Mouse (Mus musculus) forebrain, embryonic 11.5 days (tissue): ENCODE measurements around the gene Gm27021. TPM values are rescaled to one million over a fixed set of nuclear protein-coding genes. Genes with fewer than 3 reads are reported as not detected.

Source experiments
- ATAC-seq: fragments of 200-750 bp; cut with Nextera tagmentation; replicated peaks from 2 replicates; pipeline ENCODE4 v1.8.0; 2017; ENCODE audit warnings: moderate TSS enrichment; ENCODE audit not compliant: low FRiP score
- DNase-seq: peaks from one replicate; pipeline ENCODE4 v3.0.0-alpha.2; 2017; ENCODE audit warnings: low spot score
- H3K27ac ChIP-seq: fragments of 300-500 bp; sonication (generic); 2 replicates; pipeline ENCODE4 v1.5.1; 2014; ENCODE audit warnings: low read depth, low read length
- H3K27me3 ChIP-seq: fragments of 300-500 bp; sonication (generic); 2 replicates; pipeline ENCODE4 v1.6.1; 2014; ENCODE audit warnings: mild to moderate bottlenecking, low read length, mixed read lengths; ENCODE audit not compliant: control insufficient read depth, insufficient read depth
- H3K36me3 ChIP-seq: fragments of 300-500 bp; sonication (generic); 2 replicates; pipeline ENCODE4 v1.6.1; 2014; ENCODE audit warnings: mild to moderate bottlenecking, low read length, moderate library complexity, mixed read lengths; ENCODE audit not compliant: control insufficient read depth, insufficient read depth
- H3K4me1 ChIP-seq: fragments of 300-500 bp; sonication (generic); replicated peaks from 2 replicates; pipeline ENCODE4 v1.6.1; 2014; ENCODE audit warnings: low read length, mixed read lengths; ENCODE audit not compliant: control insufficient read depth, insufficient read depth
- H3K4me2 ChIP-seq: fragments of 300-500 bp; sonication (generic); 2 replicates; pipeline ENCODE4 v1.6.1; 2014; ENCODE audit warnings: low read depth, mild to moderate bottlenecking, low read length, moderate library complexity, mixed read lengths; ENCODE audit not compliant: severe bottlenecking
- H3K4me3 ChIP-seq: fragments of 300-500 bp; sonication (generic); 2 replicates; pipeline ENCODE4 v1.5.1; 2014; ENCODE audit warnings: low read depth, low read length
- H3K9ac ChIP-seq: fragments of 300-500 bp; sonication (generic); 2 replicates; pipeline ENCODE4 v1.6.1; 2014; ENCODE audit warnings: low read length
- H3K9me3 ChIP-seq: fragments of 300-500 bp; sonication (generic); 2 replicates; pipeline ENCODE4 v1.6.1; 2016; ENCODE audit warnings: low read length, mixed read lengths; ENCODE audit not compliant: control insufficient read depth
- WGBS: fragments of 180-500 bp; shearing (Covaris S2); extraction: QIAGEN DNeasy Blood & Tissue Kit; methylation state at CpG from one replicate; pipeline ENCODE4 v1.1.7; 2014; 5-methylcytosine and 5-hydroxymethylcytosine counted together
- polyA plus RNA-seq: library from polyadenylated mRNA; unstranded; fragments of >200 nt; fragmentation: Nextera tagmentation; extraction: Ambion mirVana; gene quantifications from 2 replicates; pipeline ENCODE4 v1.2.1, GENCODE M21; 2014

Gene Gm27021
- polyA plus RNA-seq, 1 experiment from 2014 or later = 3.3 TPM

- WGBS = 81% methylated on average over 10 of the region's 10 CpGs
- H3K4me1 ChIP-seq = peaks cover 10% of the 10 kb centered on the region
- H3K4me2 ChIP-seq = no peak overlapping the region
- no peaks in the 10 kb centered on the region for H3K9me3 ChIP-seq
- H3K9ac ChIP-seq = no peak overlapping the region
- DNase-seq = no peak
- no peaks in the 10 kb centered on the region for H3K36me3 ChIP-seq
- no peak overlapping the region for H3K27ac ChIP-seq
- no peaks in the 10 kb centered on the region for H3K27me3 ChIP-seq
- no peak for ATAC-seq
- no peak overlapping the region for H3K4me3 ChIP-seq
These were observed 76.1 kb downstream of the Gm27021 start for GRCm38 (mm10) chr8:120591587-120592292.

GRCm38 (mm10) chr8:120589921-120590320 is 78.0 kb downstream of the Gm27021 start:
- no peak for DNase-seq
- Histone ChIP-seq H3K4me1 (peaks cover 12% of the 10 kb centered on the region), H3K4me2 (peak overlapping the region; percentile 73), H3K27me3 (no peaks in the 10 kb centered on the region), H3K4me3 (peak overlapping the region; percentile 36), H3K9ac (peak overlapping the region; percentile 54), H3K36me3 (no peaks in the 10 kb centered on the region), H3K9me3 (no peaks in the 10 kb centered on the region), H3K27ac (no peak overlapping the region)
- ATAC-seq = no peak
- 63% methylated on average over 2 of the region's 2 CpGs for WGBS

- Histone ChIP-seq H3K4me1 (peaks cover 12% of the 10 kb centered on the region), H3K4me2 (peak within 1 kb of the TSS; percentile 73), H3K27me3 (no peaks in the 10 kb centered on the region), H3K9ac (peak within 1 kb of the TSS; percentile 74), H3K27ac (no peak within 1 kb of the TSS), H3K36me3 (no peaks in the 10 kb centered on the region), H3K9me3 (no peaks in the 10 kb centered on the region), H3K4me3 (peak within 1 kb of the TSS; percentile 70)
- under 1% methylated on average over 67 of the region's 67 CpGs for WGBS
- ATAC-seq (peak; percentile 99), DNase-seq (peak; percentile 100)
These were observed 78.7 kb downstream of the Gm27021 start, which contains the start of gene Gins2 for GRCm38 (mm10) chr8:120588908-120589771. Gene Gins2, minus strand, starts transcription at chr8:120589304.

- ATAC-seq (no peak), DNase-seq (no peak)
- Histone ChIP-seq H3K4me3 (no peak overlapping the region), H3K27me3 (no peaks in the 10 kb centered on the region), H3K36me3 (peaks cover 4% of the 10 kb centered on the region), H3K4me2 (no peak overlapping the region), H3K27ac (no peak overlapping the region), H3K9ac (no peak overlapping the region), H3K4me1 (peaks cover 9% of the 10 kb centered on the region; the same call in 1 of the 2 replicates), H3K9me3 (no peaks in the 10 kb centered on the region)
- 91% methylated on average over 10 of the region's 10 CpGs for WGBS
These were observed 82.4 kb downstream of the Gm27021 start for GRCm38 (mm10) chr8:120585521-120585920.

- WGBS = 93% methylated on average over 8 of the region's 8 CpGs
- Histone ChIP-seq H3K27ac (no peak overlapping the region), H3K36me3 (peaks cover 13% of the 10 kb centered on the region), H3K9ac (no peak overlapping the region), H3K27me3 (no peaks in the 10 kb centered on the region), H3K4me3 (no peak overlapping the region), H3K4me1 (0 out of 2 replicates have a peak, but pooled peaks cover 2% of the 10 kb centered on the region), H3K4me2 (no peak overlapping the region), H3K9me3 (no peaks in the 10 kb centered on the region)
- no peak for DNase-seq
- ATAC-seq = no peak
These were observed 86.1 kb downstream of the Gm27021 start for GRCm38 (mm10) chr8:120581811-120582210.

- Histone ChIP-seq H3K9me3 (no peaks in the 10 kb centered on the region), H3K9ac (no peak overlapping the region), H3K4me3 (no peak overlapping the region), H3K4me2 (no peak overlapping the region), H3K4me1 (no peaks in the 10 kb centered on the region), H3K27ac (no peak overlapping the region), H3K27me3 (no peaks in the 10 kb centered on the region), H3K36me3 (peaks cover 14% of the 10 kb centered on the region)
- ATAC-seq (no peak), DNase-seq (no peak)
- WGBS = 93% methylated on average over 12 of the region's 12 CpGs
These were observed 86.5 kb downstream of the Gm27021 start for GRCm38 (mm10) chr8:120581329-120581728.

- no peak for ATAC-seq
- no peaks in the 10 kb centered on the region for H3K9me3 ChIP-seq
- H3K27me3 ChIP-seq = no peaks in the 10 kb centered on the region
These were observed 87.4 kb downstream of the Gm27021 start for GRCm38 (mm10) chr8:120580336-120581000.

GRCm38 (mm10) chr8:120577821-120578220 is 90.1 kb downstream of the Gm27021 start:
- Histone ChIP-seq H3K4me1 (no peaks in the 10 kb centered on the region), H3K9me3 (no peaks in the 10 kb centered on the region), H3K36me3 (peaks cover 29% of the 10 kb centered on the region), H3K9ac (no peak overlapping the region), H3K27ac (no peak overlapping the region), H3K27me3 (no peaks in the 10 kb centered on the region), H3K4me3 (no peak overlapping the region), H3K4me2 (no peak overlapping the region)
- DNase-seq (no peak), ATAC-seq (no peak)
- 93% methylated on average over 17 of the region's 17 CpGs for WGBS

More at GRCm38 (mm10) chr8:120580336-120581000, 87.4 kb downstream of the Gm27021 start:
- Histone ChIP-seq H3K36me3 (peaks cover 17% of the 10 kb centered on the region), H3K27ac (no peak overlapping the region), H3K4me3 (no peak overlapping the region), H3K4me2 (no peak overlapping the region), H3K4me1 (no peaks in the 10 kb centered on the region), H3K9ac (no peak overlapping the region)
- DNase-seq = no peak
- WGBS = 95% methylated on average over 8 of the region's 8 CpGs
